Mouse (Mus musculus) ES-CJ7 (cell line): Measurements from ENCODE around the gene Olfr1076.
"Not testable (repeated sequence)": the region's sequence is repeated elsewhere in the genome, so short reads cannot be mapped to it uniquely, and the experiment has no call there.

Source experiments
- DNase-seq: peaks from one replicate; pipeline ENCODE4 v3.0.0; 2011; ENCODE audit warnings: low read depth, low spot score

Gene Olfr1076

GRCm38 (mm10) chr2:86508161-86508560 is at the start of gene Olfr1076:
Gene Olfr1076 (plus strand): TSS chr2:86508461.
- DNase-seq: no peak

- DNase-seq: no peak
Observed at GRCm38 (mm10) chr2:86460434-86460833, 47.8 kb upstream of the Olfr1076 start.

- peak; percentile 76 for DNase-seq
Observed at GRCm38 (mm10) chr2:86464442-86465109, 43.7 kb upstream of the Olfr1076 start.

GRCm38 (mm10) chr2:86487286-86487685 is 21.0 kb upstream of the Olfr1076 start, which contains the start of gene Olfr228:
Gene Olfr228 (minus strand): TSS chr2:86487386.
- no peak for DNase-seq

GRCm38 (mm10) chr2:86530991-86531390 is 22.7 kb downstream of the Olfr1076 start:
- DNase-seq: no peak

GRCm38 (mm10) chr2:86542380-86542779 is 34.1 kb downstream of the Olfr1076 start, which contains the start of gene Olfr1079:
Gene Olfr1079 (minus strand): TSS chr2:86542480.
- DNase-seq: no peak

- not testable (repeated sequence) for DNase-seq
Observed at GRCm38 (mm10) chr2:86558135-86558534, 49.9 kb downstream of the Olfr1076 start, which contains the start of gene Olfr1080. Gene Olfr1080 (minus strand): TSS chr2:86558235.
